Mouse (Mus musculus): ENCODE measurements around the gene Snap29.

DNA sequence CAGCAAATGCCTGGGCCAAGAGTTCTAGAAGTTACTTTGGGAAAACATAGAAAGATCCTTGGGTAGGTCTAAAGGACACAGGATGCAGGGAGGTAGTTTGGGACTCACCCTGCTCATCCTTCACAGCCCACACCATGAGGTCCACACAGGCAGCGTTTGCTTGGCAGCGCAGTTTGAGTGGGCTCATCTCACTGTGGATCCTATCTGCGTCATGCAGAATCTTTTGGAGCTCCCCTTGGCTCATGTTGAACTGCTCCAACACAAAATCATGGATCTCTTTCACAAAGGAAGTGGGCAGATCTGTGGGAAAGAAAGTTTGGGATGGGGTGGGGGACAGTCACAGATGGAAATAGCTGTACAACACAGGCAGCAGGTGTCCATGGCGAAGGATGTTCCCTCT, 47.0 kb upstream of the Snap29 start:
- TF ChIP-seq CTCF (IDR thresholded peaks at IDR 0.05; ENCODE audit: extremely low read depth, insufficient read depth, low read length): no peak
- no peak for TF ChIP-seq POLR2A (IDR thresholded peaks at IDR 0.05; ENCODE audit: extremely low read depth, insufficient read depth, low read length)
